Mouse (Mus musculus) left cerebral cortex, adult 8-10 months (tissue): Measurements from ENCODE around the gene Anxa4. TPM values are rescaled to one million over a fixed set of nuclear protein-coding genes. Genes with fewer than 3 reads are reported as not detected.

ENCODE experiments used
- DNase-seq, 2 experiments: peaks; one replicate each; pipeline ENCODE4 v3.0.0; 2022; ENCODE audit warnings: low spot score in 2 of 2
- total RNA-seq, 4 experiments: library from RNA; stranded (reverse); gene quantifications; 2 replicates each; pipeline ENCODE4 v1.2.4; 2022

Anxa4 gene
- total RNA-seq, 4 experiments from 2014 or later, result 7.6 to 10.2 (median 10.1) TPM

DNA sequence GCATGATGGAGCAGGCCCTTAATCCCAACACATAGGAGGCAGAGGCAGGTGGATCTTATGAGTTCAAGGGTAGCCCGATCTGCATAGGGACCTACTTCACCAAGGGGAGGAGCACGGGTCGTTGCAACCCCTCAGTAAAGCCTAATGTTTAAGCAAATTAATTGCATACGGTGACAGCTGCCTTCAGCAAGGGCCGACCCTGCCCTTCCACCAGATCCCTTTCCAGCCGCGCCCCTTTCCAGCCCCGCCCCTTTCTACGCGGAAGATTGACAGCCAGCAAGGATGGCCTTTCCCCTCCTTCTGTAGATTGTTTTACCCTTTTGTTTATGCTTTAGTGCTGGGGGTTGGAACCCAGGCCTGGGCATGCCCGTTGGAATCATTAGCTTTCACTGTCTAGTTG is 8.0 kb upstream of the Anxa4 start:
- DNase-seq, result no peak

DNA sequence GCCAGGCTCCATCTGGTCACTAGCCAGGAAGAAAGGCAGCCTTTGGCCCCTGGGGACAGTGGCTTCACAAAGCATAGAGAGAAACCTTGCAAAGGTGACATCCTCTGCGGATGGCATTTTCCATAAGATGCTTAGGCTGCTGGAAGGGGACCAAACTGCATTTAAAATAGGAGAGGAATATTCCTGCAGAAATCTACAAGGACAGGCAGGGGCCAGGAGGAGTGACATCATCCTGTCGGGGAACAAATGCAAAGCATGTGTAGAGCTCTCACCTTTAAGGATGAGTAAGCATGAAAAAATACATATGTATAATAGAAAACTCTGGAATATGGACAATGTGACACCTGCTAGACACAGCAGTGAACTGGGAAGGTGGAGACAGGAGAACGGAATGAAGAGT is 7.1 kb upstream of the Anxa4 start:
- DNase-seq, result no peak

GRCm38 (mm10) chr6:86797455-86797854 is 4.1 kb upstream of the Anxa4 start:
- DNase-seq, result no peak

GRCm38 (mm10) chr6:86793957-86794356 is 573 bp upstream of the Anxa4 start:
- DNase-seq, result no peak

- DNase-seq, result no peak
These were observed 2.9 kb downstream of the Anxa4 start for GRCm38 (mm10) chr6:86790351-86790943.

DNA sequence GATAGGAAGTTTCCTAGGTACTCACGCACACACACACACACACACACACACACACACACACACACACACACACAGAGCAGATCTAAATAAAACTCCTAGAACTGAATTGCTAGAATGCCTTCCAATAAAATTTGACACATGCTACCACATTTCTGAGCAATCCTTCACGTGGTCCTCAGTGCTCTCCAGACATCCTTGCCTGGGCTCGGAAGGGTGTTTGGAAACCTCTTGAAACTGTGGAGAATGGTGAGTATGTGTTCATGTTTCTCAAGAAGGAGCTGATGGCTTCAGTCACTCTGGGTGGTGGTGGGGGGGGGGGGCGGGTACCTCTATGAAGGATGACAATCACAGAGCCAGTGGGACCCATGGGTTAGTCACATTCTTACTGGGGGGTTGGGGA is 5.1 kb downstream of the Anxa4 start:
- DNase-seq, result no peak

DNA sequence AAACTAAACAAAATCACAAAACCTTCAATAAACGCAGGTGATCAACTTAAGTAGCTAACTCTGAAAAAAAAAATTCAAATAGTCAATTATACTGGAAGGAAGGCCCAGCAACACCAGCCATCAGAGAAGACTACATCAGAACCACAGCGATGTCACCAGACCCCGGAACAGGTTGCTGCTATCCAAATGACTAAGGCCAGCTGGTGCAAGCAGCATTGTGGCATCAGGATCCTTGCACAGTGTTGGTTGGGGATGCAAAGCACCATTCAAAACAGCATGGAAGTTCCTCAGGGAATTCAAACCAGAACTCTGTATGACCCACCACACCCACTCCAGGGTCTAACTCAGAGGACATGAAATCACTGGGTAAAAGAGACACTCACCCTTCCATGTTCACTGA is 6.8 kb downstream of the Anxa4 start:
- DNase-seq, result no peak

DNA sequence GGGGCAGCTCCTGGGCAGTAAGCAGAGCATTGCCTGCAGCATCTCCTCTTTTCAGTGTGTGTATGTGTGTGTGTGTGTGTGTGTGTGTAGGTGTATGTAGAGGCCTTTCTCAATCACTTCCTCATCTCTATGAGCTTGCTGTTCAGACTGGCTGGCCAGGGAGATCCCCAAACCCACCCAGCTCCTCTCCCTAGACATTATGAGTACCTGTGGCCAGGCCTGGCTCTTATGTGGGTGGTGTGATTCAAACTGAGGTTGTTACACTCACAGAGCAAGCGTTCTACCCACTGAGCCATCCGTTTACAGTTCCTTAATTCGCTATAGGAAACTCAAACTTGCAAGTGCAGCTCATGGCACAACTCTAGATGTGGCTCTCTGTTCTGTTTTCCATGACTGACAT is 8.6 kb downstream of the Anxa4 start:
- DNase-seq, result no peak

DNA sequence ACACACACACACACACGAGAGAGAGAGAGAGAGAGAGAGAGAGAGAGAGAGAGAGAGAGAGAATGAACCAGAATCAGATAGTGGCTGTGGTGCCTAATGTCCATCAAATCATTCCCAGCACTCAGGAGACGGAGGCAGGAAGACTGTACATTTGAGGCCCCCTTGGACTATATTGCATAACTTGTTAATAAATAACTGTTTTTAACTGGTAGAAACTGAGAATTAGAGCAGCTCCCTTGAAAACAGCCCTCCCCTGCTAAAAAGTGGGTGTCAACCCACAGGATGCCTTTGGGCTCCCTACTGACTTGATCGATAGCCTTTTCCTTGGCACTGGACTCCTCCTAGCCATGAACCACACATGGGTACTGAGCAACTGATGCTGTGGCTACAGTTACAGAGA is 11.0 kb downstream of the Anxa4 start:
- no peak for DNase-seq

DNA sequence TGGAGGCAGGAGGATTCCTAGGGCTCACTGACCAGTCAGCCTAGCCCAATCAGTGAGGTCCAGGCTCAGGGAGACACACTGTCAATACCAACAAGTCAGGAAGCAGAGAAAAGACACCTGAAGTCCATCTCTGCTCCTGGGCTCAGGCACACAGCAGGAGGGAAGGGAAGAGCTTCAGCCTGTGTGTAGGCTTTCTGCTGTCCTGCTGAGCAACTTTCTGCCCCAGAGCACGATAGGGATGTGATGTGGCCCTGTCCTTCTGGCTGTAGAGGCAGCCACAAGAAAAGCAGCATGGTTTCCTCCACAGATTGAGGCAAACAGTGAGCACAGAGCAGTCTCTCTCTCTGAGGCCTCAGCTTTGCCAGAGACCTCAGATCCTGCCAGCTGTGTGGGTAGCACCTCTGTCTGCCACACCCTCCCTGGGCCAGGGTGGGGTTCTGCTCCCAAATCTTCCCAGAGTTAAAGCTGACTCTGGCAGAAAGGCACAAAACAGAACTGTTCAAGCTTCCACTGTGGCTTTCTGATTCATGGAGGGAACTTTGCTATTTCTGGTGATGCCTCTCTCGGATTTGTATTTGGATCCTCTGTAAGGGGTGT is 11.9 kb downstream of the Anxa4 start:
- DNase-seq, result no peak

DNA sequence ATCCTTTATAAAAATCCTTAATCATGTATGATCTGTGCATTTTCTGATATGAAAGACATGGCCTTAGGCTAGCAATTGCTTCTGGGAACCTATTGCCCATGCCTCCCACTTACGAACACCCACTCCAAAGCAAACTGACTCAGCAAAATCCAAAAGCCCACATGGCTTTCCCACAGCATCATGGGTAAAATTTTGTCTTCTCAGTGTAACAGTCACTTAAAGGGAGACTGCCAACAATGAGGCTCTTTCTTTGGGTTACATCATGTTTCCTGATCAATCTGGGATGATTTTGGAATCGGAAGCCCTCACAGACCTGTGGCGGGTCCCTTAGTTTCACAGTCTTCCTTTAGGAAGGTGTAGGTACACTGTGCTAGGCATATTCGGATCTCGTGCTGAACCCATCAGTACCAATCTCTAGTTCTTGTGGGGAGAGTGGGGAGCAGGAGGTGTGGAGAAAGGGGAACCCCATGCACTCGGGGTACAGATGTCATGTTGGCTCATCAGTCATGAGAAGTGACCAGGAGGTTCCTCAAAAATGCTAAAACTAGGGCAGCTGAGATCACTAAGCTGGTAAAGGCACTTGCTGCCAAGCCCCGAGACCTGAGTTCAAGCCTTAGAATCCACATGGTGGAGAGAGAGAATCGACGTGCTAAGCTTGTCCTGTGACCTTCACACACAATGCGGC is 14.3 kb downstream of the Anxa4 start:
- no peak for DNase-seq

- no peak for DNase-seq
These were observed 16.2 kb downstream of the Anxa4 start for GRCm38 (mm10) chr6:86777181-86777580.

GRCm38 (mm10) chr6:86776706-86777071 is 16.7 kb downstream of the Anxa4 start:
- DNase-seq, result no peak

- DNase-seq, result no peak
These were observed 17.2 kb downstream of the Anxa4 start for GRCm38 (mm10) chr6:86776001-86776705.

DNA sequence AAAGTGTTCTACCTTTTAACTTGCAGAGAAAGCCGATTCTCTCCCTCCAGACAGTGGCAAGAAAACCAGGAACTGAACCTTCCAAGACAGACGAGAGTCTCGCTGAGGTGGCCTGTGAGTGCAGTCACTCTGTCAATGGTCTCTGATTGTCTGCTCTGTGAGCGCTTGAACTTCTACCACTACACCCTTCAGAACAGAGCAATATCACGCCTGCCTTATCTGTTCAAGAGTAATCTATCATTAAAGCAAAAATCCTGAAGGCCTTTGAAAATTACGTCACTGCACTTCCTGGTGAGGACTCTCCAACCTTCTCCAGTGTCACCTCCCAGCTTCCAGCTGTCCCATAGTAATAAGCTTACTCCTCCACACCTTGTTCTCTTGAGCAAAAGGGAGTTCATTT is 18.4 kb downstream of the Anxa4 start:
- no peak for DNase-seq

GRCm38 (mm10) chr6:86773830-86774229 is 19.6 kb downstream of the Anxa4 start:
- no peak for DNase-seq

- DNase-seq, result peak in 1 of 2 experiments; percentile 45
These were observed 20.8 kb downstream of the Anxa4 start for GRCm38 (mm10) chr6:86772631-86773030.

GRCm38 (mm10) chr6:86768938-86769337 is 24.4 kb downstream of the Anxa4 start:
- no peak for DNase-seq

GRCm38 (mm10) chr6:86768186-86768776 is 25.1 kb downstream of the Anxa4 start:
- DNase-seq, result no peak

DNA sequence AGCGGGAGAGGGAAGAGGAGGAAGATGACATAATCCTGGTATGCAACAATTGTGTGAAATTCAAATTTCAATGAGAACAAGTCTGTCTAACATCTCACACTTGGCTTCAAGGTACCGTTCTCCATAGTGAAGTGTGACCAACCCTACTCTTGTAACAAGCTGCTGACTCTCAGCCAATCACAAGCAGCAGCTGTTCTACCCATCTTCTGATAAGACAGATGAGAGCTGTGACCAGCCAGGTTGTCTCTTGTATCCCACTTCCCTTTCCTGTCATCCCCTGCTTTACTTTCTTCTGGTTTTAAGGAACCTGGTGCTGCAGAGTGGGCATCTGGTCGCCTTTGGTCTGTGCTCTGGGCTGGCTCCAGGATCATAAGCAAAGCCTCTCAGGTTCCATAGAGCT is 25.9 kb downstream of the Anxa4 start:
- no peak for DNase-seq

GRCm38 (mm10) chr6:86765637-86766059 is 27.7 kb downstream of the Anxa4 start:
- DNase-seq, result no peak
